Mouse (Mus musculus) inflammation-experienced regulatory T-cells, adult 6 months (primary cell): ENCODE data around the gene BC030500. TPM values are rescaled to one million over a fixed set of nuclear protein-coding genes. Genes with fewer than 3 reads are reported as not detected.

Experiments used
- ATAC-seq: one replicate; pipeline ENCODE4 v1.8.0; 2017
- polyA plus RNA-seq, 3 experiments: library from polyadenylated mRNA; unstranded; fragments of 100-300 nt; shearing (Covaris generic); gene quantifications; one replicate each; pipeline ENCODE4 v1.2.1; 2017

The BC030500 gene
- not detected for polyA plus RNA-seq

DNA sequence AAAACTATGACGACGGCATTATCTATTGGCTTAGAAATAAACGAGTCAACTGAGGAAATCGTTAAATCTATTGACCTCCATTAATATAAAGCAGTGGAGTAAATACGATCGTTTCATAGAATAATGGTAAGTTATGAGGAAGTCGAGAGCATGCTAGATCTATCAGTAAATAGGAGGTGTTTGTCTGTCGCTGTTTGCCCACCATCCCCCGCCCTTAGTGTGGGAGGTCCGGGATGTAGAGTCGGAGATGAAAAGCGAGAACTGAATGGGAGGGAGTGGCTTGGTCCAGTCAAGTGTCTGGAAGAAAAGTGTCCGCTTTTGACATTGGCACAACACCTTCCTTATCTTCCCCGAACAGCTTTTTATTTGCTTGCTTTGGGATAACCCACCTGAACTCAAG, at the start of gene BC030500:
Gene BC030500, plus strand, starts transcription at position 79 of the 400 bp plus-strand sequence.
- ATAC-seq: no peak

DNA sequence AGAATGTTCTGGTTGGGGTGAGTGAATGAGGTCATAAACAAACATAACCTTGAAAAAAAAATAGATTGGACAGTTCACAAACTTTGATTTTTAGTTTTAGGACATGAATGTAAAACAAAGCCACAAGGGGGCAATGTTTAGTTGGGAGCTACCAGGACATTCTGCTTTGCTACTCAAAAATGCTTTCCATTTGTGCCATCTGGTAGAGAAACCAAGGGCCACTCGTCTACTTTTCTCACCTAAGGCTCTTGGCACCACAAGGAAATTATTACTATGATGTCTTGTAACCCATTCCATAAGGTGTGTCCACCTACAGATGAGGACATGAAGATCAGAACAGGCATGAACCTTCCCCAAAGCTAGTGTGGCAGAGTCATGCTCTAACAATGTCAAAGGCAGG, 25.1 kb upstream of the BC030500 start:
- no peak for ATAC-seq

DNA sequence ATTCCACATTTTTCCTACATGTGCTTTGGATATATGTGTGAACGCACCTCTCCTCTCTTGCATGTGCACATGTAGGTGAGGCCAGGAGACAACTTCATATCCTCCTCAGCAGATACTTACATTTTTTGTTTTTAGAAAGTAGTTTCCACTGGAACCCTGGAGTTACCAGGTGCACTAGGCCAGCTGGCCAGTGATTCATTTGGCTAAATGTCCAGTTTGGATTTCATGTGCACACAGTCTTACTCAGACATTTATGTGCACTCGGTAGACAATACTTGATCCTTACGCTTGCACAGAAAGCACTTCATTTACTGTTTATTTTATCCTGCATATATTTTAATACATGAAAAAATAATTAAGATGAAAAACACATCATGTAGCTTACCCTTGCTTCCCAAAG, 21.0 kb upstream of the BC030500 start:
- no peak for ATAC-seq

DNA sequence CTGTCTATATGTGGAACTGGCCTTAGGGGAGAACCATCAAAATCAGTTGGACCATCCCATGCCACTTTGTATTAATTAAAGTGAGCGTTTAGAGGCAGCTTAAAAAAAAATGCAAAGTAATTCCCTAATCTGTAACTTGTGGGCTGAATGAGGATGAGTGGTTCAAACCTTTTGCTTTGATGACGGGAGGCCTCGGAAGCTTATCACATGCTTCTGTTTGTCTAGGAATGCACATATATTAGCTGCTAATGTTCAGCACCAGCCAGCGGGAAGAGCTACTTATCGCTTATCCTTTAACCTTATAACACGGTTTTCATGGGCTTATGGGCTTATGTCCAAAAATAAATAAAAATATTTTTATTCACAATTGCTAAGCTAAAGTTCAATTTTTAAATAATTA, 15.6 kb upstream of the BC030500 start:
- no peak for ATAC-seq

DNA sequence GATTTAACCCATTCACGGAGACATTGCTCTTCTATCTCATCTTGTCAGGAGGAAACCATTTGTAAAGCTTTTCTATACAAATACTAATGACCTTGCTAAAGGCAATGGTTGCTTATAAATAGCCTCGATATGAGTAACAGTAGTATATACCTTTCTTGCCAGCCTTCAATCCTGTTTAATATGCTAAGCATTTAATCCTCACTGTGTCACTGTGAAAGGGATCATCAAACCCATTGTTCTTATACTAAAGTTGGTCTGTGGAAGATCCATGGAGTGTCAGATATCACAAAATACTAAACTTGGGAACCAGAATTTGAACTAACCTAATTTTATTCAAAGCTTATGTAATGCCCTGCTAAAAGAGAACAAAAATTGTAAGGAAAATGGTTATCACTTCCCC, 7.1 kb upstream of the BC030500 start:
- no peak for ATAC-seq

DNA sequence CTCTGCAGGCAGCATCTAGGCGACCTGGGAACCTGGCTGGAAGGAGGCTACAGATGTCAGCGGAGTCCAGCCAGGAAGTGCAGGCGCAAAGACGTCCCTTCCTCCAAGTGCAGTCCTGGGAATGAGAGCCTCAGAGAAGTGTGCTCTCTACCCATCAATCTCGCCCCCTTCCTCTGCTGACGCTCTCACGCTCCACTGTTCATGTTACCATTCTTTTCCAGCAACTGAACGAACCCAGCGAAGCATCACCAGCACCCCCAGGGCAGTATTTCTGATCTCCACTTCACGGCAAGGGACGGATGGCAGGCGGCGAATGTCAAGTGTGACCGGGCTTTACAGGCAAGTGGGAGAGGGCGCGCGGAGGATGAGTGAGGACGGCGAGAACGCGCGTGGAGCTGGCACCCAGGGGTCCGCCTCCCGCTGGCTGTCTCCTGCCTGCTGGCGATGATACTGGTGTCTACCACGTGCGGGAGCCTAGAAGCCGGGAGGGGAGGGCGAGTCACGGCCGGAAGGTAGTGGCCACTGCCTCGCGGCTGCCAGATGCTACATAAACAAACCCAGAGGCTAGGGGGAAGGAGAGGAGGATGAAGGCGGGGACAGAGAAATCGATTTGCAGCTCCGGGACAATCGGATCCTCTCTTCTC, 763 bp downstream of the BC030500 start, which contains the start of gene Galntl6:
Gene Galntl6, minus strand, starts transcription at position 445 of the 644 bp plus-strand sequence.
- no peak for ATAC-seq

DNA sequence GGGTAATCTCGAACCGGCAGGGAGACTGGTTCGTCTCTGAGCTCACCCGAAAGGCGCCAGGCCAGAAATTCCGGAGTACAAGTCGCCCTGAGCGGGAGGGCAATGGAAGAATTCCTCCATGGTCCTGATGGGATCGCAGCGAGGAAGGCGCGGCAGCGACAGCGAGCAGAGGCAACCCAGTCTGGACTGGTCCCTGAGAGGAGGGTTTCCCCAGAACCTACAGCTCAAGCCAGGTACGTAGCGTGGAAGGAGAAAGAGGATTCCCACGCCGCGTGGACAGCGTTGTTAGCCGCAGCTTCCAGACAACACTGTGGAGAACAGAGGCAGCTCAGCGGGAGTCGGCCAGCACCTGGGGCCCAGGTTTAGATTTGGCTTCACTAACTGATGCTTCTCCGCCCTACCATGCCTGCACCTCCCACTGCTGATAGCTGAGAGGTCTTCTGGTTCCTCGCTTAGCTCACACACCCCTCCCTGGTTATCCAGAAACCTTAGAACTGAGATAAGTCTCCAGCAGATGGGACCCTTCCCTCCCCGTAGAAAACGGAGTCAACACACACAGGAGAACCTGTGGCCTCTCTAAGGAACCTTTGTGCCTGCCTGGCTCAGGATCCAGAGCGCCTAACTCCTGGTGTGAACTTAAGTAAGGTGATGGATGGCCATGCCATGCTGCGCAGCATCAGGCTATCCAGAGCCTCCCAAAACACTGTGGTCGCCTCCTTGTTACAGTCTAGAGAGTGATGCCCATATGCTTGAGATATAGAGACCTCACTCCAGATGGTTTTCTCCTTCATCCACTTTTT, 1.5 kb downstream of the BC030500 start:
- ATAC-seq: no peak

DNA sequence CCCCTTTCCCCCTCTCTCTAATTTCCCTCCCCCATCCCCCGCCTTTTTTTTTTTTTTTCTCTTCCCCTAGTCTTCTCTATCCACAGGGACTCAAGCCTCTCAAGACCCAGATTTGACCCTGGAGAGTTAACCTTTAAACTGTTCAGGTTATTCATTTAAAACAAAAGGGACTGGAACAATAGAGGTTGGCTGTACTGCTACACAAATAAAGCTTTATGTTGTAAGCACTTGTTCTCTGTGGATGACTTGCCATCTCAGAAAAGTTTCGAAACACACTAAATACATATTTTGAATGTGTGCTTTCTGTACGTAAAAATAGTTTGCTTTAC, 2.0 kb downstream of the BC030500 start:
- no peak for ATAC-seq

DNA sequence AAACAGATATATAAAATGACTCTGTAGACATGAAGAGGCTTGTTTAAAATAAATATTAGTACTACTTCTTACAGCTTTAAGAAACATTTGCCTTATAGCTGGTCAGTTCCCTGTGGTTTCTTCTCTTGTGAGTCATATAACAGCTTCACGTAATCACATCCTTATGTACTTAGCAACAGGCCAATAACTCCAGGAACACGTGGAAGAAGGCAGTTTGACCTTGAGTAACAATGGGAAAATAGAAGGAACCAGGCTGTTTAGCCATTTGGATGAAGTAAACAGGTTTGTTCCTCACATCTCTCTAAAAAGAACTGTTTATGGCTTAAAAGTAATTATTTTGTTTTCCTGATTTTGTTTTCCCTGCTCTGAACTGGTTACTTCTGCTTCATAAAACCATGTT, 3.6 kb downstream of the BC030500 start:
- ATAC-seq: no peak

DNA sequence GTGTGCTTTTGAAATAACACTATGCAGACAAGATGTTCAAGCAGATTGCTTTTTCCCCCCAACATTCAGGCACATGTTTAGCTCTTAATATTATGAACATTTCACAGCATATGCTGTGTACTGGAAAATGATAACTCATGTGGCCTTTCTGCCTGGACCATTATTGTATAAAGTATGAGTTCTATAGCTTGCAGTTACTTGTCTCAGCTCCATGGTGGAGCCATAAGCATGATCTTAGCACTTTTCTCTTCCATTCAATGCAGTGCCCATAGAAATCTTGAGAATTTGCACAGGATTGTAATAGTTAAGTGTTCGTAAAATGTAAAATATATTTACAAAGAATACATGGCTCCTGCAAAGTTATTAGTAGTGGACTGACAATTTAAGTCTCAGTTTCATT, 19.5 kb downstream of the BC030500 start:
- no peak for ATAC-seq

DNA sequence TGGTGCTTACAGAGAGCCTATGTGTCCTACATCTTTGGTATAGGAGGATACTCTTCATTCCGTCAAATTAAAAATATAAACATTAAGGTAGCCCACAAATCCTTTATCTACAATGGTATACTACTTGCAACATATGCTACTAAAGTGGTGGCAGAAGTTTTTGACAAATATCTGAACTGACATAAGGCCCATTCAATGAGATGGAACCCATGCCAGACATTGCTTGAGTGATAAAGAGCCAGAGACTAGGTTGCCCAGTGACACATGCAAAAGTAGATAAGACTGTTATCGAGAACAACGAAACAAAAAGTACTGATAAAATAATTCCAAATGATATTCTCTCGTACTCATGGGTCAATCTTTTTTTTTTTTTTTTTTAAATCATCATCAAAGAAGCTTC, 32.2 kb downstream of the BC030500 start:
- no peak for ATAC-seq

DNA sequence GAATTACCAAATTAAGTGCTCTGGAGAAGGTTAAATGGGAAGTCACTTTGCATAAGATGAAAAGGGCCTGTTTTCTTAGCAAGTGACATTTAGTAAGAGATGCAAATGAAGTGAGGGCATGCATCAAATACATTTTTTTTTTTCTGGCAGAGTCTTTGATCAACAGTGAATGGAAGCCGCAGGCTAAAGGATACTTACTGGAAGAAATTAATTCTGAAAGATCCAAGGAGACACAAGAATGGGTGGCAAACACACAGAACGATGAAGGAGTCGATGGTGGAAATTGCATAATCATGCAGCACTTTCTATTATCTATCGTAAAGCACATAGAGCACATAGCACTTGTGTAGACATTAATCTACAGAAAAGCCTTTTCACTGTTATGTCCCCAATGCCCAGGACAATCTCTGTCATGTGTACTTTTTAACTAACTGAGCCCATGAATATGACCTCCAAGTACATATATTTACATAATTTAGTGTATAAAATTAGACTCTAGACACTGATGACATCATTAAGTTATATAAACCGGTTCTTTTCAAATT, 45.7 kb downstream of the BC030500 start:
- ATAC-seq: no peak

Other genes with a start within 250 kb of the BC030500 start
- gene Galntl6, start 885 bp downstream of the BC030500 start, polyA plus RNA-seq: under 1 TPM in 1 of 3 experiments, not detected in 2; 0.05 TPM